ENCODE assay signal across 8 mouse cellular contexts in genomic region chr13:23622175-23622671, GRCm38 (mm10). TPM values are rescaled to one million over a fixed set of nuclear protein-coding genes. Genes with fewer than 3 reads are reported as not detected.
A peak's percentile ranks its signal among the peaks of the same experiment; 100 is the strongest.
DNase-seq lines count a peak whose midpoint lies in the region; ATAC-seq and TF ChIP-seq lines count a peak whose summit lies in the region.
"Not testable (repeated sequence)": the region's sequence is repeated elsewhere in the genome, so short reads cannot be mapped to it uniquely, and the experiment has no call there.

Gene Hist1h1e (minus strand): TSS chr13:23622558.

- peak; percentile 79 to 82; a peak in 3 of 4 replicates for TF ChIP-seq POLR2A in MEL (IDR thresholded peaks at IDR 0.05; ENCODE audit: control insufficient read depth in 1 of 2, insufficient read depth in 1 of 2, low read depth in 1 of 2, low read length in 2 of 2, poor library complexity in 1 of 2)

- H3K9me3 ChIP-seq in MEL (replicated peaks; ENCODE audit: insufficient read depth, low read length); hindbrain, embryonic 10.5 days; lung, postnatal 0 days (ENCODE audit: low read length): not testable (repeated sequence)

- H3K36me3 ChIP-seq in MEL (ENCODE audit: control insufficient read depth in 1 of 2, insufficient read depth in 2 of 2, low read length in 2 of 2); hindbrain, embryonic 10.5 days; lung, postnatal 0 days (ENCODE audit: insufficient read depth, low read length): not testable (repeated sequence)

- H3K27me3 ChIP-seq in MEL (ENCODE audit: control insufficient read depth in 1 of 2, insufficient read depth in 2 of 2, low read length in 2 of 2); hindbrain, embryonic 10.5 days (ENCODE audit: insufficient read depth, poor library complexity, severe bottlenecking); lung, postnatal 0 days (replicated peaks; ENCODE audit: insufficient read depth, low read length): not testable (repeated sequence)

- not testable (repeated sequence) for H3K79me2 ChIP-seq in MEL (ENCODE audit: control insufficient read depth, insufficient read depth, low read length, poor library complexity)

- not testable (repeated sequence) for TF ChIP-seq CTCF in MEL (IDR thresholded peaks at IDR 0.05 in 2 of 3, conservative IDR thresholded peaks at IDR 0.05 in 1 of 3; ENCODE audit: control insufficient read depth in 1 of 3, insufficient read depth in 1 of 3, low read depth in 2 of 3, low read length in 3 of 3, poor library complexity in 1 of 3, severe bottlenecking in 1 of 3); lung, postnatal 0 days (IDR thresholded peaks at IDR 0.05)

- WGBS in hindbrain, embryonic 10.5 days: under 1% methylated on average over 53 of the region's 53 CpGs
- under 1% methylated on average over 45 of the region's 53 CpGs for WGBS in lung, postnatal 0 days

- H3K4me3 ChIP-seq in MEL (ENCODE audit: control insufficient read depth in 1 of 2, insufficient read depth in 1 of 2, low read depth in 2 of 2, low read length in 2 of 2): peak within 1 kb of the TSS; percentile 49 to 52
- H3K4me3 ChIP-seq in hindbrain, embryonic 10.5 days: peak within 1 kb of the TSS; percentile 71
- peak within 1 kb of the TSS; percentile 69 for H3K4me3 ChIP-seq in lung, postnatal 0 days (ENCODE audit: low read depth, low read length)

- H3K4me2 ChIP-seq in lung, postnatal 0 days (replicated peaks; ENCODE audit: low read depth, low read length): peak within 1 kb of the TSS; percentile 94

- H3K9ac ChIP-seq in MEL (ENCODE audit: control insufficient read depth, low read depth, low read length, poor library complexity, severe bottlenecking): peak within 1 kb of the TSS; percentile 88
- H3K9ac ChIP-seq in lung, postnatal 0 days (replicated peaks; ENCODE audit: low read depth): peak within 1 kb of the TSS; percentile 92

- not testable (repeated sequence) for H3K4me1 ChIP-seq in MEL (ENCODE audit: control insufficient read depth in 1 of 2, insufficient read depth in 2 of 2, low read length in 2 of 2); lung, postnatal 0 days (ENCODE audit: insufficient read depth, low read depth, low read length)
- peaks cover 19% of the 10 kb centered on the region for H3K4me1 ChIP-seq in hindbrain, embryonic 10.5 days (replicated peaks)

- DNase-seq in MEL (ENCODE audit: low read depth, low spot score): peak; percentile 90
- peak; percentile 84 for DNase-seq in cerebellum, adult 8-10 months
- DNase-seq in hindbrain, embryonic 10.5 days (ENCODE audit: low spot score): peak; percentile 91
- DNase-seq in layer of hippocampus, adult 9-11 months: peak; percentile 89
- DNase-seq in lung, postnatal 0 days (ENCODE audit: low spot score): peak; percentile 97
- DNase-seq in ovary, postnatal 14 days (ENCODE audit: low spot score): peak; percentile 96
- DNase-seq in thymus, postnatal 14 days: peak; percentile 91

- ATAC-seq in frontal cortex, adult (ENCODE audit: low TSS enrichment): peak; percentile 82
- peak; percentile 89 for ATAC-seq in lung, postnatal 0 days

- not testable (repeated sequence) for TF ChIP-seq RAD21 in MEL (IDR thresholded peaks at IDR 0.05; ENCODE audit: low read depth, low read length)

- peak within 1 kb of the TSS; percentile 95 for H3K27ac ChIP-seq in MEL (ENCODE audit: control insufficient read depth, low read depth, low read length)
- H3K27ac ChIP-seq in hindbrain, embryonic 10.5 days: peak within 1 kb of the TSS; percentile 95
- peak within 1 kb of the TSS; percentile 89 for H3K27ac ChIP-seq in lung, postnatal 0 days (ENCODE audit: low read length)

- TF ChIP-seq EP300 in MEL (IDR thresholded peaks at IDR 0.05; ENCODE audit: low read depth in 1 of 2, low read length in 2 of 2): 0 out of 4 replicates have a peak, but pooled peaks of 1 of the 2 experiments have one; percentile 32
- not testable (repeated sequence) for TF ChIP-seq EP300 in lung, postnatal 0 days (IDR thresholded peaks at IDR 0.05)

TF ChIP-seq in MEL, 35 proteins besides CTCF, POLR2A, EP300 and RAD21:
- TF ChIP-seq HCFC1 (IDR thresholded peaks at IDR 0.05; ENCODE audit: low read depth, low read length) (peak; percentile 63; the same call in 1 of the 2 replicates), TCF12 (IDR thresholded peaks at IDR 0.05; ENCODE audit: low read depth, low read length) (peak; percentile 88), ZMIZ1 (IDR thresholded peaks at IDR 0.05; ENCODE audit: low read depth, low read length) (peak; percentile 100), CHD1 (IDR thresholded peaks at IDR 0.05; ENCODE audit: low read depth, low read length) (peak; percentile 26; the same call in 1 of the 2 replicates), E2F4 (IDR thresholded peaks at IDR 0.05; ENCODE audit: borderline replicate concordance, low read depth, low read length) (peak; percentile 44; the same call in 1 of the 2 replicates), POLR2AphosphoS5 (IDR thresholded peaks at IDR 0.05; ENCODE audit: borderline replicate concordance, low read depth, low read length) (0 out of 2 replicates have a peak, but pooled peaks have one; percentile 76), TBP (IDR thresholded peaks at IDR 0.05; ENCODE audit: low read depth, low read length) (peak; percentile 99), MXI1 (IDR thresholded peaks at IDR 0.05; ENCODE audit: low read depth, low read length) (peak; percentile 9), SIN3A (IDR thresholded peaks at IDR 0.05; ENCODE audit: low read length) (peak; percentile 62; the same call in 1 of the 2 replicates), UBTF (IDR thresholded peaks at IDR 0.05; ENCODE audit: borderline replicate concordance, insufficient read depth, low read depth, low read length) (peak; percentile 11; the same call in 1 of the 2 replicates), ELF1 (IDR thresholded peaks at IDR 0.05; ENCODE audit: low read depth, low read length) (peak; percentile 46; the same call in 1 of the 2 replicates), POLR2AphosphoS2 (IDR thresholded peaks at IDR 0.05; ENCODE audit: low read length) (peak; percentile 86; the same call in 1 of the 2 replicates), NELFE (IDR thresholded peaks at IDR 0.05; ENCODE audit: low read depth, low read length) (peak; percentile 99)
TF ChIP-seq in MEL: peak in this region for 13; not testable (repeated sequence) for 22.

RNA-seq across cellular contexts. Expression of gene Hist1h1e, which starts in this region (rescaled TPM):
- 268 and 340 TPM in 2 replicates for total RNA-seq in MEL (2012; rRNA removed)
- polyA plus RNA-seq in MEL (2012; ENCODE audit: insufficient read depth in 1 of 2, insufficient read length in 2 of 2, low read depth in 1 of 2, low replicate concordance in 2 of 2, missing spikeins in 1 of 2): 1 to 10 TPM in 1 of 2 experiments, not detected in 1; 1.6 TPM
- polyA plus RNA-seq in hindbrain, embryonic 10.5 days (2016; fragmentation: Nextera tagmentation; extraction: Ambion mirVana): 22.0 and 26.3 TPM in 2 replicates
- polyA plus RNA-seq in lung, postnatal 0 days (2015; fragmentation: Nextera tagmentation; extraction: Ambion mirVana): 7.8 and 9.9 TPM in 2 replicates

Comparison
In these comparisons a context has a peak if more than half of its experiments do, and no peak if none do; other contexts are left out.
1. Peak in every context shown above with its lines: DNase-seq, ATAC-seq, H3K4me3 ChIP-seq and H3K27ac ChIP-seq.